Mouse (Mus musculus) neural tube, embryonic 13.5 days (tissue): ENCODE measurements around the gene Zrsr1. TPM values are rescaled to one million over a fixed set of nuclear protein-coding genes. Genes with fewer than 3 reads are reported as not detected.

ENCODE experiments used
- ATAC-seq: fragments of 200-750 bp; cut with Nextera tagmentation; 2 replicates; pipeline ENCODE4 v1.8.0; 2017; ENCODE audit warnings: low read depth, mild to moderate bottlenecking, moderate TSS enrichment, moderate library complexity
- H3K27ac ChIP-seq: fragments of 300-500 bp; sonication (generic); replicated peaks from 2 replicates; pipeline ENCODE4 v1.5.1; 2015; ENCODE audit warnings: moderate library complexity, mild to moderate bottlenecking, inconsistent platforms
- H3K27me3 ChIP-seq: fragments of 300-500 bp; sonication (generic); 2 replicates; pipeline ENCODE4 v1.6.1; 2015; ENCODE audit warnings: mild to moderate bottlenecking, inconsistent platforms
- H3K36me3 ChIP-seq: fragments of 300-500 bp; sonication (generic); 2 replicates; pipeline ENCODE4 v1.6.1; 2015; ENCODE audit warnings: mild to moderate bottlenecking, inconsistent platforms
- H3K4me1 ChIP-seq: fragments of 300-500 bp; sonication (generic); replicated peaks from 2 replicates; pipeline ENCODE4 v1.6.1; 2015; ENCODE audit warnings: inconsistent platforms
- H3K4me2 ChIP-seq: fragments of 300-500 bp; sonication (generic); 2 replicates; pipeline ENCODE4 v1.6.1; 2015; ENCODE audit warnings: inconsistent platforms, mild to moderate bottlenecking, moderate library complexity
- H3K4me3 ChIP-seq: fragments of 300-500 bp; sonication (generic); 2 replicates; pipeline ENCODE4 v1.5.1; 2015; ENCODE audit warnings: mild to moderate bottlenecking, inconsistent platforms
- H3K9ac ChIP-seq: fragments of 300-500 bp; sonication (generic); 2 replicates; pipeline ENCODE4 v1.6.1; 2015; ENCODE audit warnings: moderate library complexity, mild to moderate bottlenecking, inconsistent platforms
- H3K9me3 ChIP-seq: fragments of 300-500 bp; sonication (generic); 2 replicates; pipeline ENCODE4 v1.6.1; 2016; ENCODE audit warnings: inconsistent platforms
- WGBS: fragments of 180-500 bp; shearing (Covaris S2); methylation state at CpG from one replicate; pipeline ENCODE4 v1.1.7; 2015; 5-methylcytosine and 5-hydroxymethylcytosine counted together
- polyA plus RNA-seq: library from polyadenylated mRNA; unstranded; fragments of >200 nt; fragmentation: Nextera tagmentation; extraction: Ambion mirVana; gene quantifications from 2 replicates; pipeline ENCODE4 v1.2.1, GENCODE M21; 2015

Gene Zrsr1
- polyA plus RNA-seq, 1 experiment from 2014 or later: 8.9 TPM

GRCm38 (mm10) chr11:22991218-22991835 is 19.5 kb downstream of the Zrsr1 start:
- peak overlapping the region; percentile 98 for H3K4me2 ChIP-seq
- peak overlapping the region; percentile 90 for H3K4me3 ChIP-seq
- no peaks in the 10 kb centered on the region for H3K9me3 ChIP-seq
- H3K27ac ChIP-seq: no peak overlapping the region
- H3K27me3 ChIP-seq: no peaks in the 10 kb centered on the region
- H3K36me3 ChIP-seq: peaks cover 27% of the 10 kb centered on the region
- peaks cover 21% of the 10 kb centered on the region for H3K4me1 ChIP-seq
- peak overlapping the region; percentile 97 for H3K9ac ChIP-seq
- ATAC-seq: no peak
- WGBS: 11% methylated on average over 14 of the region's 14 CpGs

GRCm38 (mm10) chr11:22994271-22994670 is 22.5 kb downstream of the Zrsr1 start:
- Histone ChIP-seq H3K27ac (no peak overlapping the region), H3K27me3 (no peaks in the 10 kb centered on the region), H3K4me2 (no peak overlapping the region), H3K9me3 (no peaks in the 10 kb centered on the region), H3K4me3 (no peak overlapping the region), H3K9ac (no peak overlapping the region), H3K36me3 (peaks cover 50% of the 10 kb centered on the region), H3K4me1 (peaks cover 21% of the 10 kb centered on the region)
- ATAC-seq: no peak
- WGBS: 94% methylated on average over 2 of the region's 2 CpGs

- Histone ChIP-seq H3K9me3 (no peaks in the 10 kb centered on the region), H3K27ac (no peak overlapping the region), H3K4me3 (no peak overlapping the region), H3K36me3 (peaks cover 62% of the 10 kb centered on the region), H3K4me1 (peaks cover 17% of the 10 kb centered on the region), H3K27me3 (no peaks in the 10 kb centered on the region), H3K9ac (no peak overlapping the region), H3K4me2 (no peak overlapping the region)
- 93% methylated on average over 4 of the region's 4 CpGs for WGBS
- no peak for ATAC-seq
Observed at GRCm38 (mm10) chr11:22995461-22995860, 23.7 kb downstream of the Zrsr1 start.

GRCm38 (mm10) chr11:22998308-22998707 is 26.5 kb downstream of the Zrsr1 start:
- H3K9ac ChIP-seq: no peak overlapping the region
- H3K4me3 ChIP-seq: no peak overlapping the region
- H3K36me3 ChIP-seq: peaks cover 85% of the 10 kb centered on the region
- H3K9me3 ChIP-seq: no peaks in the 10 kb centered on the region
- no peaks in the 10 kb centered on the region for H3K27me3 ChIP-seq
- no peaks in the 10 kb centered on the region for H3K4me1 ChIP-seq
- ATAC-seq: no peak
- WGBS: 90% methylated on average over 1 of the region's 1 CpGs
- no peak overlapping the region for H3K4me2 ChIP-seq
- no peak overlapping the region for H3K27ac ChIP-seq

GRCm38 (mm10) chr11:23005276-23005675 is 33.5 kb downstream of the Zrsr1 start:
- Histone ChIP-seq H3K4me1 (peaks cover 7% of the 10 kb centered on the region), H3K9me3 (no peaks in the 10 kb centered on the region), H3K4me3 (no peak overlapping the region), H3K4me2 (no peak overlapping the region), H3K36me3 (peaks cover 49% of the 10 kb centered on the region), H3K27me3 (no peaks in the 10 kb centered on the region), H3K9ac (no peak overlapping the region), H3K27ac (no peak overlapping the region)
- 93% methylated on average over 1 of the region's 1 CpGs for WGBS
- ATAC-seq: no peak

GRCm38 (mm10) chr11:23007166-23007480 is 35.3 kb downstream of the Zrsr1 start:
- peak; percentile 29 for ATAC-seq
- no peaks in the 10 kb centered on the region for H3K9me3 ChIP-seq
- H3K9ac ChIP-seq: peak overlapping the region; percentile 67
- no peaks in the 10 kb centered on the region for H3K27me3 ChIP-seq
- peaks cover 7% of the 10 kb centered on the region for H3K4me1 ChIP-seq
- H3K4me2 ChIP-seq: peak overlapping the region; percentile 72
- H3K36me3 ChIP-seq: peaks cover 33% of the 10 kb centered on the region
- WGBS: 4% methylated on average over 6 of the region's 6 CpGs
- H3K4me3 ChIP-seq: peak overlapping the region; percentile 54
- peak overlapping the region; percentile 96 for H3K27ac ChIP-seq

- peak within 1 kb of the TSS; percentile 96 for H3K27ac ChIP-seq
- H3K27me3 ChIP-seq: no peaks in the 10 kb centered on the region
- no peaks in the 10 kb centered on the region for H3K9me3 ChIP-seq
- peak within 1 kb of the TSS; percentile 72 for H3K4me2 ChIP-seq
- WGBS: under 1% methylated on average over 22 of the region's 22 CpGs
- H3K36me3 ChIP-seq: peaks cover 28% of the 10 kb centered on the region
- peak within 1 kb of the TSS; percentile 54 for H3K4me3 ChIP-seq
- peaks cover 7% of the 10 kb centered on the region for H3K4me1 ChIP-seq
- peak within 1 kb of the TSS; percentile 74 for H3K9ac ChIP-seq
- ATAC-seq: peak; percentile 95
Observed at GRCm38 (mm10) chr11:23007481-23008180, 35.8 kb downstream of the Zrsr1 start, which contains the start of gene Fam161a. Gene Fam161a, plus strand, starts transcription at chr11:23007531.

GRCm38 (mm10) chr11:23008181-23008823 is 36.5 kb downstream of the Zrsr1 start:
- Histone ChIP-seq H3K4me3 (peak overlapping the region; percentile 54), H3K36me3 (peaks cover 22% of the 10 kb centered on the region), H3K9ac (peak overlapping the region; percentile 74), H3K4me1 (peaks cover 7% of the 10 kb centered on the region), H3K4me2 (peak overlapping the region; percentile 72), H3K27ac (peak overlapping the region; percentile 96), H3K9me3 (no peaks in the 10 kb centered on the region), H3K27me3 (no peaks in the 10 kb centered on the region)
- WGBS: under 1% methylated on average over 40 of the region's 40 CpGs
- peak; percentile 98 for ATAC-seq

GRCm38 (mm10) chr11:23008824-23009200 is 37.0 kb downstream of the Zrsr1 start:
- Histone ChIP-seq H3K27me3 (no peaks in the 10 kb centered on the region), H3K4me1 (peaks cover 7% of the 10 kb centered on the region), H3K9ac (peak overlapping the region; percentile 74), H3K9me3 (no peaks in the 10 kb centered on the region), H3K36me3 (peaks cover 17% of the 10 kb centered on the region), H3K4me2 (peak overlapping the region; percentile 72), H3K4me3 (peak overlapping the region; percentile 54), H3K27ac (peak overlapping the region; percentile 96; the same call in 1 of the 2 replicates)
- ATAC-seq: no peak
- WGBS: 39% methylated on average over 4 of the region's 4 CpGs

- Histone ChIP-seq H3K27ac (no peak overlapping the region), H3K27me3 (no peaks in the 10 kb centered on the region), H3K9me3 (no peaks in the 10 kb centered on the region), H3K9ac (no peak overlapping the region), H3K4me2 (no peak overlapping the region), H3K4me3 (no peak overlapping the region), H3K36me3 (no peaks in the 10 kb centered on the region), H3K4me1 (no peaks in the 10 kb centered on the region; the same call in 1 of the 2 replicates)
- WGBS: 89% methylated on average over 1 of the region's 1 CpGs
- no peak for ATAC-seq
Observed at GRCm38 (mm10) chr11:23013096-23013495, 41.3 kb downstream of the Zrsr1 start.

- ATAC-seq: no peak
- no peaks in the 10 kb centered on the region for H3K9me3 ChIP-seq
- H3K4me2 ChIP-seq: no peak overlapping the region
- H3K36me3 ChIP-seq: no peaks in the 10 kb centered on the region
- no peak overlapping the region for H3K27ac ChIP-seq
- H3K4me3 ChIP-seq: no peak overlapping the region
- no peaks in the 10 kb centered on the region; the same call in 1 of the 2 replicates for H3K4me1 ChIP-seq
- whole genome bisulfite sequencing: 85% methylated on average over 4 of the region's 4 CpGs
- H3K9ac ChIP-seq: no peak overlapping the region
- H3K27me3 ChIP-seq: no peaks in the 10 kb centered on the region
Observed at GRCm38 (mm10) chr11:23013580-23014294, 41.9 kb downstream of the Zrsr1 start.

- no peaks in the 10 kb centered on the region for H3K27me3 ChIP-seq
- no peak overlapping the region for H3K9ac ChIP-seq
- H3K4me1 ChIP-seq: no peaks in the 10 kb centered on the region
- no peak overlapping the region for H3K4me3 ChIP-seq
- H3K27ac ChIP-seq: no peak overlapping the region
- H3K9me3 ChIP-seq: no peaks in the 10 kb centered on the region
- H3K36me3 ChIP-seq: no peaks in the 10 kb centered on the region
- no peak for ATAC-seq
- no peak overlapping the region for H3K4me2 ChIP-seq
- WGBS: 71% methylated on average over 6 of the region's 6 CpGs
Observed at GRCm38 (mm10) chr11:23014996-23015395, 43.2 kb downstream of the Zrsr1 start.
